Mouse (Mus musculus): ENCODE data around the gene Slc8a1.

Gene Slc8a1

GRCm38 (mm10) chr17:81516155-81516554, 222.0 kb downstream of the Slc8a1 start:
- intact Hi-C loops (cut with DNase I) = no loop called here

- intact Hi-C loops (cut with DNase I) = no loop called here
Measured at GRCm38 (mm10) chr17:81514022-81514421, 224.2 kb downstream of the Slc8a1 start.

- intact Hi-C loops (cut with DNase I) = no loop called here
Measured at GRCm38 (mm10) chr17:81513368-81513958, 224.7 kb downstream of the Slc8a1 start.

- intact Hi-C loops (cut with DNase I) = no loop called here
Measured at GRCm38 (mm10) chr17:81505162-81505685, 233.0 kb downstream of the Slc8a1 start.

- intact Hi-C loops (cut with DNase I) = no loop called here
Measured at GRCm38 (mm10) chr17:81504040-81504439, 234.1 kb downstream of the Slc8a1 start.

GRCm38 (mm10) chr17:81502732-81503131, 235.4 kb downstream of the Slc8a1 start:
- intact Hi-C loops (cut with DNase I) = no loop called here

GRCm38 (mm10) chr17:81500686-81501407, 237.3 kb downstream of the Slc8a1 start:
- intact Hi-C loops (cut with DNase I) = no loop called here

GRCm38 (mm10) chr17:81497919-81498318, 240.3 kb downstream of the Slc8a1 start:
- intact Hi-C loops (cut with DNase I) = no loop called here

GRCm38 (mm10) chr17:81496616-81497015, 241.6 kb downstream of the Slc8a1 start:
- intact Hi-C loops (cut with DNase I) = no loop called here

- intact Hi-C loops (cut with DNase I) = no loop called here
Measured at GRCm38 (mm10) chr17:81492216-81492865, 245.8 kb downstream of the Slc8a1 start.

- intact Hi-C loops (cut with DNase I) = loop anchor here (10.0 kb wide), 1 partner anchor 178 kb away; no protein-coding TSS in a partner anchor
Measured at GRCm38 (mm10) chr17:81486388-81486787, 251.8 kb downstream of the Slc8a1 start.

GRCm38 (mm10) chr17:81481843-81482490, 256.2 kb downstream of the Slc8a1 start:
- intact Hi-C loops (cut with DNase I) = loop anchor here (10.0 kb wide), 1 partner anchor 183 kb away; no protein-coding TSS in a partner anchor

GRCm38 (mm10) chr17:81480351-81481161, 257.6 kb downstream of the Slc8a1 start:
- intact Hi-C loops (cut with DNase I) = loop anchor here (10.0 kb wide), 1 partner anchor 184 kb away; no protein-coding TSS in a partner anchor

- intact Hi-C loops (cut with DNase I) = loop anchor here (10.0 kb wide), 3 partner anchors 185 to 305 kb away; no protein-coding TSS in a partner anchor
Measured at GRCm38 (mm10) chr17:81479807-81480206, 258.4 kb downstream of the Slc8a1 start.

- intact Hi-C loops (cut with DNase I) = loop anchor here (10.0 kb wide), 2 partner anchors 213 to 307 kb away; no protein-coding TSS in a partner anchor
Measured at GRCm38 (mm10) chr17:81477420-81477819, 260.8 kb downstream of the Slc8a1 start.

GRCm38 (mm10) chr17:81473363-81473762, 264.8 kb downstream of the Slc8a1 start:
- intact Hi-C loops (cut with DNase I) = loop anchor here (10.0 kb wide), 2 partner anchors 209 to 311 kb away; no protein-coding TSS in a partner anchor

GRCm38 (mm10) chr17:81468941-81469340, 269.2 kb downstream of the Slc8a1 start:
- intact Hi-C loops (cut with DNase I) = no loop called here

- intact Hi-C loops (cut with DNase I) = no loop called here
Measured at GRCm38 (mm10) chr17:81459379-81459778, 278.8 kb downstream of the Slc8a1 start.

- intact Hi-C loops (cut with DNase I) = no loop called here
Measured at GRCm38 (mm10) chr17:81455977-81456376, 282.2 kb downstream of the Slc8a1 start.

GRCm38 (mm10) chr17:81455269-81455668, 282.9 kb downstream of the Slc8a1 start:
- intact Hi-C loops (cut with DNase I) = no loop called here

All from adrenal gland (tissue).